Mouse (Mus musculus): ENCODE data around the gene Epha10. TPM values are rescaled to one million over a fixed set of nuclear protein-coding genes. Genes with fewer than 3 reads are reported as not detected.

The Epha10 gene
- polyA plus RNA-seq, 1 experiment from 2014 or later: 12.8 TPM

- H3K9ac ChIP-seq: no peak overlapping the region
- 50% methylated on average over 10 of the region's 10 CpGs for WGBS
- no peaks in the 10 kb centered on the region for H3K27me3 ChIP-seq
- no peaks in the 10 kb centered on the region for H3K4me1 ChIP-seq (replicated peaks)
- H3K4me3 ChIP-seq: no peak overlapping the region
- H3K27ac ChIP-seq (replicated peaks): no peak overlapping the region
- no peaks in the 10 kb centered on the region for H3K36me3 ChIP-seq
- no peak for ATAC-seq (ENCODE audit: low FRiP score, low read depth)
- no peak overlapping the region for H3K4me2 ChIP-seq
- H3K9me3 ChIP-seq: no peaks in the 10 kb centered on the region
Measured at GRCm38 (mm10) chr4:124951036-124951433, 70.3 kb downstream of the Epha10 start.

- Histone ChIP-seq H3K4me2 (no peak overlapping the region), H3K27ac (replicated peaks) (no peak overlapping the region), H3K27me3 (no peaks in the 10 kb centered on the region), H3K9ac (no peak overlapping the region), H3K4me3 (no peak overlapping the region), H3K4me1 (replicated peaks) (no peaks in the 10 kb centered on the region), H3K9me3 (no peaks in the 10 kb centered on the region), H3K36me3 (no peaks in the 10 kb centered on the region)
- ATAC-seq (ENCODE audit: low FRiP score, low read depth): no peak
- 75% methylated on average over 4 of the region's 4 CpGs for WGBS
Measured at GRCm38 (mm10) chr4:124953546-124953945, 72.8 kb downstream of the Epha10 start.

DNA sequence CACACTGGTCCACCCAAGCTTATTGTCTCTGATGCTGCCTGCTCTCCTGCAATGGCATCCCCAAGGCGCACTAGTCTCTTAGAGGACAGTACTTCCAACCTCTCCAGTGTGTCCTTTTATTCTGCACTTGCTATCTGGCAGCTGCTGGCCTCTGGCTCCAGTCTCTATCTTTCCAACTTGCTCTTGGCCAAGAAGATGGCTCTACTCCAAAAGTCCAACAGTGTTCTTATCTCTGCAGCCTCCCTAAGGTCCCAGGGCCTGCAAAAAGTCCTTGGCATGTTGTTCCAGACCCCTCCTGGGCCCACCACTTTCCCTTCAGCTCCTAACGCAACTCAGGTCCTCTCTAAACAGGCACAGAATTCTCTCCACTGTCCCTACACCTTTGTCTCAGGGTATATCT lies 76.6 kb downstream of the Epha10 start:
- Histone ChIP-seq H3K9ac (no peak overlapping the region), H3K9me3 (no peaks in the 10 kb centered on the region), H3K27ac (replicated peaks) (no peak overlapping the region), H3K27me3 (no peaks in the 10 kb centered on the region), H3K4me2 (no peak overlapping the region), H3K4me3 (no peak overlapping the region), H3K4me1 (replicated peaks) (no peaks in the 10 kb centered on the region), H3K36me3 (no peaks in the 10 kb centered on the region)
- 89% methylated on average over 2 of the region's 2 CpGs for WGBS
- ATAC-seq (ENCODE audit: low FRiP score, low read depth): no peak

- H3K27ac ChIP-seq (replicated peaks): no peak overlapping the region
- 70% methylated on average over 11 of the region's 11 CpGs for WGBS
- no peaks in the 10 kb centered on the region for H3K4me1 ChIP-seq (replicated peaks)
Measured at GRCm38 (mm10) chr4:124959062-124959461, 78.4 kb downstream of the Epha10 start.

GRCm38 (mm10) chr4:124960940-124961339 lies 80.2 kb downstream of the Epha10 start:
- no peaks in the 10 kb centered on the region for H3K9me3 ChIP-seq
- H3K4me2 ChIP-seq: no peak overlapping the region
- H3K36me3 ChIP-seq: no peaks in the 10 kb centered on the region
- WGBS: 87% methylated on average over 11 of the region's 11 CpGs
- H3K27ac ChIP-seq (replicated peaks): no peak overlapping the region
- no peak for ATAC-seq (ENCODE audit: low FRiP score, low read depth)
- H3K9ac ChIP-seq: no peak overlapping the region
- H3K4me3 ChIP-seq: no peak overlapping the region
- no peaks in the 10 kb centered on the region for H3K27me3 ChIP-seq
- 0 out of 2 replicates have a peak, but pooled peaks cover 6% of the 10 kb centered on the region for H3K4me1 ChIP-seq (replicated peaks)

More at GRCm38 (mm10) chr4:124959062-124959461, 78.4 kb downstream of the Epha10 start:
- ATAC-seq (ENCODE audit: low FRiP score, low read depth): no peak
- Histone ChIP-seq H3K4me2 (no peak overlapping the region), H3K9ac (no peak overlapping the region), H3K4me3 (no peak overlapping the region), H3K27me3 (no peaks in the 10 kb centered on the region), H3K9me3 (no peaks in the 10 kb centered on the region), H3K36me3 (no peaks in the 10 kb centered on the region)

DNA sequence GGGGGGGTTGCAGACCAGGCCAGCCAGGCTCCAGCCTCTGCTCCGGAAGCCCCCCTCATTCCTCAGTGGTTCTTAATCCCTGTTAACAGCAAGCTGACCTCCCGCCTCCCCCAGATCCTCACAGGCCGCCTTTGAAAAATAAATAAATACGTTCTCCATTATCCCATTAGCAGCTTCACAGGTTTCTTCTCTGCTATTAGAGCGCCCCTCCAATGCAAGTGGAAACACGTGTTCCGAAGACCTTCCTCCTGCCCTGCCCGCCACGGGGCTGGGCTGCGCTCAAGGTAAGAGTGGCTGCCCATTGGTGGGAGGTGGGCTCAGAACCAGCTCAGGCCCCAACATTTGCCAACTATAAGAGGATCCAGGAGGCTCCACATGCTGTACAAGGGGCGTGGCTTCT lies 81.9 kb downstream of the Epha10 start:
- 66% methylated on average over 11 of the region's 11 CpGs for WGBS
- no peak overlapping the region for H3K9ac ChIP-seq
- ATAC-seq (ENCODE audit: low FRiP score, low read depth): no peak
- H3K27ac ChIP-seq (replicated peaks): no peak overlapping the region
- H3K4me2 ChIP-seq: no peak overlapping the region
- no peak overlapping the region for H3K4me3 ChIP-seq
- H3K27me3 ChIP-seq: no peaks in the 10 kb centered on the region
- H3K36me3 ChIP-seq: no peaks in the 10 kb centered on the region
- H3K9me3 ChIP-seq: no peaks in the 10 kb centered on the region
- H3K4me1 ChIP-seq (replicated peaks): 0 out of 2 replicates have a peak, but pooled peaks cover 6% of the 10 kb centered on the region

DNA sequence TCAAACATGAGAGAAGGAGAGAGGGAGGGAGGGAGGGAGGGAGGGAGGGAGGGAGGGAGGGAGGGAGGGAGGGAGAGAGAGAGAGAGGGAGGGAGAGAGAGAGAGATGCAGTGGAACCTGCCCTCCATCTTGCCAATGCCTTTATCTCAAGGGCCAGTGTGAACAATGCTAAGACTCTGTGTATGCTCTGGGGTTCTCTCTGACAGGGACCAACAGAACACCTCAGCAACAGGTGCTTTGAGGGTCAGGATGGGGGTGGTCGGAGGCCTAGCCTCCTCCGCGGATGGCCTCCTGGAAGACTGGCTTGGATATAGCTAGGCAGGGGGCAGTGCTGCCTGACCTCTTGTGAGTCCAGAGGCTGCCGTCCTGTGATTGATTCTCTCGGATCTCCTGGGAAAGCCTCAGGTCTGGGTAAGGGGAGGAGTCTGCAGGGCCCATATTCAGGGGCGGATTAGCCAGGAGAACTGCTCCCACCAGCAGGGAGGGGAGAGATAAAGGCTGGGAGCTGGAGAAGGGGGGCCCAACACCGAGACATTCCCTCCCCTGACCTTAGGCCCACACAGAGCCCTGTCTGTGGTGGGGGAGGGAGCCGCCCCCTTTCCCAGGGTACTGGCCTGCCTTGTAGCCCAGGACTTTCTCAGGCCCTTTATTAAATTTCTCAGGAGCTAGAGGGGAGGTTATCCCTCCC lies 84.4 kb downstream of the Epha10 start:
- no peak overlapping the region for H3K4me2 ChIP-seq
- H3K9ac ChIP-seq: no peak overlapping the region
- no peaks in the 10 kb centered on the region for H3K36me3 ChIP-seq
- no peaks in the 10 kb centered on the region for H3K9me3 ChIP-seq
- H3K4me1 ChIP-seq (replicated peaks): 0 out of 2 replicates have a peak, but pooled peaks cover 6% of the 10 kb centered on the region
- no peak for ATAC-seq (ENCODE audit: low FRiP score, low read depth)
- H3K4me3 ChIP-seq: no peak overlapping the region
- 12% methylated on average over 8 of the region's 8 CpGs for WGBS
- H3K27ac ChIP-seq (replicated peaks): no peak overlapping the region
- no peaks in the 10 kb centered on the region for H3K27me3 ChIP-seq

Other genes with a start within 250 kb of the Epha10 start
- gene Pou3f1, start 224.1 kb upstream of the Epha10 start, polyA plus RNA-seq (2015; fragmentation: Nextera tagmentation; extraction: Ambion mirVana): 7.9 and 13.4 TPM in 2 replicates
- 39.1 and 39.5 TPM in 2 replicates for gene Utp11, start 187.3 kb upstream of the Epha10 start, polyA plus RNA-seq (2015; fragmentation: Nextera tagmentation; extraction: Ambion mirVana)
- gene Fhl3, start 180.2 kb upstream of the Epha10 start, polyA plus RNA-seq (2015; fragmentation: Nextera tagmentation; extraction: Ambion mirVana): 1.6 and 2.8 TPM in 2 replicates
- 96.2 and 106 TPM in 2 replicates for gene Sf3a3, start 166.1 kb upstream of the Epha10 start, polyA plus RNA-seq (2015; fragmentation: Nextera tagmentation; extraction: Ambion mirVana)
- 22.9 and 26.1 TPM in 2 replicates for gene Inpp5b, start 139.0 kb upstream of the Epha10 start, polyA plus RNA-seq (2015; fragmentation: Nextera tagmentation; extraction: Ambion mirVana)
- gene Mtf1, start 78.8 kb upstream of the Epha10 start, polyA plus RNA-seq (2015; fragmentation: Nextera tagmentation; extraction: Ambion mirVana): 11.1 and 11.6 TPM in 2 replicates
- gene Yrdc, start 30.2 kb upstream of the Epha10 start, polyA plus RNA-seq (2015; fragmentation: Nextera tagmentation; extraction: Ambion mirVana): 46.3 and 50.4 TPM in 2 replicates
- 98.8 and 103 TPM in 2 replicates for gene 1110065P20Rik, start 29.7 kb upstream of the Epha10 start, polyA plus RNA-seq (2015; fragmentation: Nextera tagmentation; extraction: Ambion mirVana)
- 15.9 and 16.0 TPM in 2 replicates for gene Maneal, start 18.7 kb upstream of the Epha10 start, polyA plus RNA-seq (2015; fragmentation: Nextera tagmentation; extraction: Ambion mirVana)
- 13.1 and 15.1 TPM in 2 replicates for gene 9930104L06Rik, start 56.1 kb downstream of the Epha10 start, polyA plus RNA-seq (2015; fragmentation: Nextera tagmentation; extraction: Ambion mirVana)
- gene Cdca8, start 58.4 kb downstream of the Epha10 start, polyA plus RNA-seq (2015; fragmentation: Nextera tagmentation; extraction: Ambion mirVana): 37.1 and 40.7 TPM in 2 replicates
- gene Rspo1, start 105.5 kb downstream of the Epha10 start, polyA plus RNA-seq (2015; fragmentation: Nextera tagmentation; extraction: Ambion mirVana): 2.0 and 3.4 TPM in 2 replicates
- 85.8 and 92.7 TPM in 2 replicates for gene Gnl2, start 135.7 kb downstream of the Epha10 start, polyA plus RNA-seq (2015; fragmentation: Nextera tagmentation; extraction: Ambion mirVana)
- gene Dnali1, start 184.8 kb downstream of the Epha10 start, polyA plus RNA-seq (2015; fragmentation: Nextera tagmentation; extraction: Ambion mirVana): 1.1 and 1.4 TPM in 2 replicates
- gene Snip1, start 185.8 kb downstream of the Epha10 start, polyA plus RNA-seq (2015; fragmentation: Nextera tagmentation; extraction: Ambion mirVana): 22.7 and 23.8 TPM in 2 replicates
- 139 and 149 TPM in 2 replicates for gene Meaf6, start 204.2 kb downstream of the Epha10 start, polyA plus RNA-seq (2015; fragmentation: Nextera tagmentation; extraction: Ambion mirVana)
- gene Zc3h12a, start 246.9 kb downstream of the Epha10 start, polyA plus RNA-seq (2015; fragmentation: Nextera tagmentation; extraction: Ambion mirVana): 0.22 and 0.26 TPM in 2 replicates